Comparison of ENCODE assay signal across 1 mouse cellular context in the genomic region with DNA sequence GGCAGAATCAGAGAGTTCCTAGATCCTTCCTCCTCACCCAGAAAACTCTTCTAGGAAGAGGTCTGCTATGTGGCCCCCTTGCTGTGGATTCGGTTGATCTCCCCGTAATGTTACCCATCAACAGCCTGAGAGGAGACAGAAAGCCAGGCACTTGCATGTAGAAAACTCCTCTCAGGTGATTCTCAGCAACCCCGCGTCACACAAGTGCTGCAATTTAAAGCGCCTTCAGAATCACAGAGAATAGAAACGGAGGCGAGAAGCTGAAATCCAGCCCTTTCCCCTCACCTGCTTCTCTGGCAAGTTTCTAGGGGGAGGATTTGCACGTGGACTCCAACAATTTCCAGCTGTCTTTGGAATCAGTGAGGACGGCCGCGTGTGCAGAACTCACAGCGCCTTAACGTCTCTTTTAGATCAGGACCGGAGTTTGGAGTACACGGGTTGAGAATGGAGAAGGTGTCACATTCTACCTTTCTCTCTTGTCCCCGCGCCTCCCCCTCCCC.
TF ChIP-seq lines count a peak whose summit lies in the region.

No protein-coding gene starts in this region.

TF ChIP-seq in ES-E14, 5 proteins besides CTCF, POLR2A, EP300 and RAD21:
- TF ChIP-seq MAFK (IDR thresholded peaks at IDR 0.05; ENCODE audit: insufficient read depth, low read depth, low read length) (no peak), ZNF384 (IDR thresholded peaks at IDR 0.05; ENCODE audit: low read depth, low read length) (no peak), ZC3H11A (IDR thresholded peaks at IDR 0.05; ENCODE audit: borderline replicate concordance, low read depth, low read length) (no peak), HCFC1 (IDR thresholded peaks at IDR 0.05; ENCODE audit: borderline replicate concordance, insufficient read depth, low read length) (no peak), CHD2 (IDR thresholded peaks at IDR 0.05; ENCODE audit: low read depth, low read length) (no peak)
